Mouse (Mus musculus): Measurements from ENCODE around the gene Shroom2.

DNA sequence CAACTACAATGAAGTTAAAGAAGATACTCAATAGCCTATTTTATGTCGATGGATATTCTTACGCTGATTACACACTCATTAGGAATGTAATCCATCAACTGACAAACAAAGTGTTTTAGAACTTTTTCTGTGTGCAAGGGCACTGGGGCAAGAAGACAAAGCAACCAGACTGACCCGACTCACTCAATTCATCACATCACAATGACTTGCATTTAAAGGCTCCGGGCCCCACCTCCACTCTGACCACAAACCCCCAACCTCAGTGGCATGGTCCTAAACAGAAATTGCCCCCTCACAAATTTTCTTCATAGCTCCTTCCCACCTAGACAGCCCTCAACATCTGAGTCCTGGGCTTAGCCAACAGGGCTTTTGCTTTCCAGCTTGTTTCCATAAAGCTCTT, 124.4 kb downstream of the Shroom2 start:
- TF ChIP-seq CTCF (IDR thresholded peaks at IDR 0.05; ENCODE audit: low read depth, low read length) (no peak), POLR2A (IDR thresholded peaks at IDR 0.05; ENCODE audit: extremely low read depth, insufficient read depth, low read length) (no peak)
